Mouse (Mus musculus) left cerebral cortex, postnatal 36 days (tissue): ENCODE results near the gene Tnfrsf13c. TPM values are rescaled to one million over a fixed set of nuclear protein-coding genes. Genes with fewer than 3 reads are reported as not detected.
A peak's percentile ranks its signal among the peaks of the same experiment; 100 is the strongest.

Source experiments
- DNase-seq, 2 experiments: peaks; one replicate each; pipeline ENCODE4 v3.0.0; 2021 to 2022; ENCODE audit warnings: low spot score in 2 of 2, mixed read lengths in 1 of 2
- intact Hi-C: fragments of 180-260 bp; cut with DNase I; formaldehyde crosslinking; loops from one replicate; pipeline ENCODE4 v1.15.1; 2025
- total RNA-seq, 2 experiments: library from RNA; stranded (reverse); gene quantifications; 2 replicates each; pipeline ENCODE4 v1.2.3; 2021

Tnfrsf13c gene
- total RNA-seq, 2 experiments from 2014 or later, result 0.22 to 1.1 TPM

DNA sequence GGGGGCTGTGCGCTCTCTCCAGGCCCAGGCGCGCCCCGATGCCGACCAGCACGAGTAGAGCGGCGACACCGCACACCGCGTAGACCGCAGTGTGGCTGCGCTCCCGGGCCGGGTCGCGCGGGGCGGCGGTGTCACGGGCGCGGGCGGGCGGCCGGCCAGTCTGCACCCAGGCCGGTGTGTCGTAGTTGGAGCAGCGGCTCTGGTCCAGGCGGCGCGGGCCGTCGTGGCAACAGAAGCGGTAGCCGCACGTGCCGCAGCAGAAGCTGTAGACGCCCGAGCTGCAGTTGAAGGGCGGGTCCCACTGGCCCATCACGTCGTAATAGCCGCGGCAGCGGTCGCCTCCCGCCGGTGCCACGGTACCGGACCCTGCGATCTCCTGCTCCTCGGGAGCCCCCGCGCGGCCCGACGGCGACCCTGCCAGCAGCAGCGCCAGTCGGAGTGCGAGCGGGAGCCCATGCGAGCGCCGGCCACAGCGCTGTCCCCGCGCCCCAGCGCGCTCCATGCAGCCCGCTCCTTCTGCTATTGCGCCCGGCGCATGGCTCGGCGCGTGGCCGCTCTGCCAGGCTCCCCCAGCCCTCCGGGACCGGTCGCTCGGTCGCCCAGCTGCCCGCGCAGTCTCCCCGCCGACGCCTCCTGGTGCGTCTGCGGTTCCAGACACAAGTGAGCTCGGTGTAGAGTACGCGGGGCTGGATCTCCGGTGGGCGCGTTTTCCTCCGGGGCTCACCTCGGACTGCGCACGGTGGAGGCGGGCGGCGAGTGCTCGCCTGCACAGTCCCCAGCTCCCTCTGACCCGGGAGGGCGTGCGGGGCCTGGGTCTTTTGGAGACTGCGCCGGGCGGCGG lies 12.0 kb downstream of the Tnfrsf13c start:
- intact Hi-C loops, result no loop called here
- DNase-seq, result peak in 1 of 2 experiments; percentile 37

DNA sequence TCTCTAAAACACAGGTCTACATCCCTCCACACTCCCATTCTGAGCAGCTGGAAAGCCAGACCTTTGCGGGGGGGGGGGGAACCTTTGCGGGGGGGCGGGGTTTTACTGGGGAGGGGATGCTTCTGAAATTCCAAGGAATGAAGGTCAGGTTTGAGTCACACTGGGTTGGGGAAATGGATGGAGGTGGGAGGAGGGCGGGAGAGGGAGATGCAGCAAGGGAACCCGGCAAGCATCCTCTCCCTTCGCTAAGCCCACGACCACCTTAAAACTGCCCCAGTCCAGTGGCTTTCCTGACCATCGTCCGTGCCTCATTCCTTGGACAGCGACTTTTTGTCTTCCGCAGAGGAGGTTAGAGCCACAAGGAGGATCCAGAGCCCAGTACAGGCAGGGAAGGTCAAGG lies 12.9 kb downstream of the Tnfrsf13c start:
- no peak for DNase-seq
- intact Hi-C loops, result no loop called here

DNA sequence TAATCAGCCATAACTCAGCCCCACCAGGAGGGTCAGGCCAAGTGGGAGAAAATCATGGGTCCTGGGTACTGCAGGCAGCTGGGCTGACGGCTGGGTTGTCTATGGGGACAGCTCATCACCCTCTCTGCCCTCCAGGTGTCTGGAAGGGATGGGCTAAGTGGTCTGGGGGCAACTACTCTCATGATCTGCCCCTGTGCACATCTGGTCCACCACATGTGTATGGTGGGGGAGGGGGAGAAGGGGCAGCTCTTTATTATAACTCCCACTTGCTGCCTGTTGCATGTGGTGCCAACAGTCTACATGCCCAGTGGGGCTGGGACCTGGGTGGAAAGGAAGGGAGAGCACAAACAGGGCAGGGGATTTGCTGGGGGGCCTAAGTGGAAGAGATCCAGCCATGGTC lies 13.4 kb downstream of the Tnfrsf13c start:
- intact Hi-C loops, result no loop called here
- DNase-seq, result no peak

DNA sequence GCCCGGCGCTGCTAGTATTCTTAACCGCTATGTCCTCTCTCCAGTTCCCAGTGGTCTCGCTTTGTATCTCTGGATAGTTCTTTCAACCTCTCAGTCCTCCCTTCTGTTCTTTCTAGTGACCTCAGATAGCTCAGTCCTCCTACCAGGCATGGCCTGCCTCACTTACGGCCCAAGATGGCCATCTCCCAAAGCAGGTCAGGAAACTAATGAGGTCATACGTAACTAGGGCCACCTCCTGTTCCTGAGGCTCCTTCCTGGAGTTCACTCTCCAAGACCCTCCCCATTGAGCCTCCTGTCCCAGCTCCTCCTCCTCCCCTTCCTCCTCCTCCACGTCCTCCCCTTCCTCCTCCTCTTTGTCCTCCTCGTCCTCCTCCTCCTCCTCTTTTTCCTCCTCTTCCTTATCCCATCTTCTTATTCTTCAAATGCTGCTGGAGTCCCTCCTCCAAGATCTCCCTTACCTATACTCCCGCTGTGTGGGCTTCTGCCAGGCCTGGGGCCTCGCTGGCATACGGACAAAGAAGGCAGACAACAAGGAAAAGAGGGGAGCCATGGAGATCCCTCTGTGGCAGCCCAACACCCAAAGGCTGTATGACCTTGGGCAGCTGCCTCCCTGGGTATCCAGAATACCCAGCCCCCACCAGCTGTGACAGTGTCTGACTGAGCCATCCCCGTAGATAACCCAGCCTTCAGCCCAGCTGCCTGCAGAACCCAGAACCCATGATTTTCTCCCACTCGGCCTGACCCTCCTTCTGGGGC lies 14.7 kb downstream of the Tnfrsf13c start:
- intact Hi-C loops, result no loop called here
- no peak for DNase-seq

DNA sequence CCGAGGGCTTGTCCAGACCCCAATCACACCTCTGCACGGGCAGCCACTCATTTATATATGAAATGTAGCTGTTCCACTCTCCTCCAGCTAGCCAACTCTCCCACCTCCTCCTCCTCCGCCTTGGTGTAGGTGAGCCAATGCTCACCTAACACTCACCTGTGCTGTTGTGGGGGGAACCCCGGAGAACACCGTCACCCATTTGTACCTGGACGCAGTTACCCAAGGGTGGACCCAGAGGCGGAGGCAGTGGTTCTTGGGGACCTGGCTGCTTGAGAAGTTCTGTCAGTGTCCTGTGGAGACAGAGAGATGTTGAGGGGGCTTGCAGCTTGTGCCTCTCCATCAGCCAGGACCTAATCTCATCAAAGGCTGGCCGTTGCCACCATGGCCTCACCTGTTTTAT lies 15.9 kb downstream of the Tnfrsf13c start:
- DNase-seq, result no peak
- intact Hi-C loops, result no loop called here

DNA sequence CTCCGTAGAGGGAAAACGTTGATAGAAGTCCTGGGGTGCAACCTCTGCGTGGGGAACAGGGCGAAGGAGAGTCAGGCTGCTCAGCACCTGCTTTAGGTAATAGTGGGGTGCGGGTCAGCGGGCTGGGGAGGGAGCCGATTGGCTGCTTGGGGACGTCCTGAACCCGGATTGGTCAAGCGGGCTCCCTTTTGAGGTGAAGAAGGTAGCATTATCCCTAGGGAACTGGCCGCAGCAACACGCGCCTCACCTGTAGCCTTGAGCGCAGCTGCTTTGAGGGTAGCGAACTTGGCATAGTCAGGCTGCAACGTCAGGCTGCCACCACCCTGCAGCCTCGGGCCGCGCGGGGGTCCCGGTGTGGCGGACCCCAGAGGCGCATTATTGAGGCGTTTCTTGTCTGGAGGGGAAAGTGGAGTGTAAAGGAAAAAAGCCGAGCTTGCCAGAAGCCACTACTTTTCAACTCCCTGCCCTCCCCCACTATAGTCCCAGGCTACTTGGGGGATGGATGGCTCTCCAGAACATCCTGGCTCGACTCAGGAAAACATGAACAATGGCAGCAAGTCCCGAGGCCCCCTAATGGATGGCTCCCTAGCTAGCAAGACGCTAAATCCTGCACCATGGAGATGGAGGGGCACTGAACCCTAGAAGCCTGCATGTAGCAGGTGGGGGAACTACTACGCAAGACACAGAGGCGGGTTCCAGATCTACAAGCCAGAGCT lies 16.5 kb downstream of the Tnfrsf13c start:
- no peak for DNase-seq
- intact Hi-C loops, result no loop called here

DNA sequence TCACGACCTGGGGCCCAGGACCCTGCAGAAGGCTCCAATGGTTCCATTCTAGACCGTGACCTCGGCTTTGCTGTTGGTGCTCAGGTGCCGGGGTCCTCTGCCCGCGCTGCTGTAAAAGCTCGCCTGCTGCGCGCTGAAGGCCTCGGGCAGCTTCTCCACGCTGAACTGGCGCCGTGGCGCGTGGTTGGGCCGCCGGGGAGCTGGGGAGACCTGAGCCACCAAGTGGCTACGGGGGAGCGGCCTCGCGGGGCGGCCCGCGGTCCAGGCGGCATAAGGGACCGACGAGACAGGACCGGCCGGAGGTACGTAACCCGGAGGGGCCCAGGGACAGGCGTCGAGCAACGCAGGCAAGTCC lies 17.1 kb downstream of the Tnfrsf13c start:
- no peak for DNase-seq
- intact Hi-C loops, result no loop called here

DNA sequence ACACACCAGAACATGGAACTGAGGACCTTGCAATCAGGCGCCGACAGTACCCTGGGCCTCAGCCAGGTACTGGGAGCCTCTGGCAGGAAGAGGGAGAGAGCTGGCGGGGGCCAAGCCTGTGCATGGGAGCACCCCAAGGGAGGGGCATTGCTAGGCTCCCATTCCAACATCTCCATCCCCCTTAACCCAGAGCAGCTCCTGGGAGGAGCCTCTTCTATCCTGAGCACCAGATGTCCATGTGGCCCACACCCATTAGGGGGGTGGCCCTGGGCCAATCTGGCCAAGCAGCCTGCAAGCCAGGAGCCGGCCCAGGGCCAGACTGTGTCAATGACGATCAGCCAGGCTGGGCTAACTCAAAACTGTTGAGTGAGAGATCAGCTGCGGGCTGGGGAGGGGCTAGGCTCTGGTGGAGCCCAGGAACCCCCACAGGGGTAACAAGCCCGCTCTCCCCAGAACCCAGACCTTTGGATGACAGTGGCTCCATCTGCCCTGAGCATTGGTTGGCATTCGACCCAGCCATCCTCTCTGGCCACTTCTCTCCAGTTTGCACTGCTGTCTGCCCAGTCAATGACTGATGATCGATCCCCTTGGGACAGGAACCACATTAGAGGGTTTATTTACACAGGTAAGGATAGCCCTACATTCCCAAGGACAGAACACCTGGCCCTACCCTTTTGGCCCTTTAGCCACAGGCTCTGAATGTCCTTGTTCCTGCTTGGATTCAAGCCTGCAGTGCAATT lies 17.6 kb downstream of the Tnfrsf13c start:
- no peak for DNase-seq

DNA sequence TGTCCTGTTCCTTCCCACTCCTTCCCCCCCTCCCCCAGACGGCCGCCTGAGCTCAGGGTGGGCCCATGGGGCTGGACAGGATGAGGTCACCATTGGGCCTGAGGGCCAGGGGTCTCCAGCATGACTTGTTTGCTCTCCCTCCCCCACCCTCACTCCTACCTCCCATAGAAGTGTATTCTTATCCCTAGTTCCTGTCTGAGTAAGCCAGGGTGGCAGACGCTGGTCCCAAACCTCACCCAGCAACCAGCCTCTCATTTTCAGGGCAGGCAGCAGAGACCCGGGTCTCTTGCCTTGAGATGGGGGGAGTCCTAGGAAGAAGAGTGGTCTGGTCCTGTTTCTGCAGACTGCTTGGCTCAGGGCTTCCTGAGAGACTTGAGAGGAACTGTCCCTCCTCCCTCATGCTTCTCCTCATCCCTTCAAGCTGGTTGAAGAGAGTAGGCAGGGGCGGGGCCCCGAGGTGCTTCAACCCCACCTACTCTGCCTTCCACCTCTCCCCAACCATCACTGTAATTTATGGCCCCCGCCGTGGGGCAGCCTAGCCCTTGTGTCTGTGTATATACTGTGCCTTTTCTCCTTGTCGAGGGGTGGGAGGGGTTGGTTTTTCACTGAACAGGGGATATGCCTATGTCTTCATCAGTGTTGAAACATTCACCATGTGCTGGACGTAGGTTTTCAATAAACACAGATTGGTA lies 19.3 kb downstream of the Tnfrsf13c start:
- intact Hi-C loops, result no loop called here
- DNase-seq, result no peak

More for the DNA sequence above, 17.6 kb downstream of the Tnfrsf13c start:
- intact Hi-C loops, result no loop called here

DNA sequence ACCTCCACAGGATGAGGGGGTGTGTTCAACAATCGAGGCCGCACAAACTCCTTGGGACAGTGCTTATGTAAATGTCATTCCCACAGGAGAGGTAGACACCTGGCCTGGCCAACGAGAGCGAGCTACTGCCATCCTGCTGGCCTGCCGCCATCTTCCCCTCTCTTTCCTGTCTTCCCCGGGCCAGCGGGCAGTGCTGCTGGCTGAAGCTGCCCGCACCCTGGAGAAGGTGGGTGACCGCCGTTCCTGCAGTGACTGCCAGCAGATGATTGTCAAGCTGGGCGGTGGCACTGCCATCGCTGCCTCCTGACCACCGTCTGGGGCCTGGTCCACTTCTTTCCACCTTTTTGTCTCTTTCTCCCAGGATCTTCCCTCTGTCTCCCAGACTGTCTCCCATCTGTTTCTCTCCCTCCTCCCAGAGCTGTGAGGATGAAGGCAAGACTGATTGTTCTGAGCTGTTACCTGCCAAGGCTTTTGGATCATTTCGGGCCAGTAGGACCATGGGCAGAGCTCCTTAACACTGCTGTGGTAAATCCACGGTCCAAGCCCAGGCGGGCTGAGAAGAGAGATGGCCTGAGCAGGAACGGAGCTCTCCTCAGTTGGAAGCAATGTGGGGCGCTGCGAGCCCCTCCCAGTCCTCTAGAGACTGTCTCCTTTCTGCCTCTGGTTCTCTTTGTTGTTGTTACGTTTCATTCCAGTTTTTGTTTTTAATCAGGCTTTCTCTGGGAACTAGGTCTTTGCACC lies 20.4 kb downstream of the Tnfrsf13c start:
- no peak for DNase-seq
- intact Hi-C loops, result no loop called here

DNA sequence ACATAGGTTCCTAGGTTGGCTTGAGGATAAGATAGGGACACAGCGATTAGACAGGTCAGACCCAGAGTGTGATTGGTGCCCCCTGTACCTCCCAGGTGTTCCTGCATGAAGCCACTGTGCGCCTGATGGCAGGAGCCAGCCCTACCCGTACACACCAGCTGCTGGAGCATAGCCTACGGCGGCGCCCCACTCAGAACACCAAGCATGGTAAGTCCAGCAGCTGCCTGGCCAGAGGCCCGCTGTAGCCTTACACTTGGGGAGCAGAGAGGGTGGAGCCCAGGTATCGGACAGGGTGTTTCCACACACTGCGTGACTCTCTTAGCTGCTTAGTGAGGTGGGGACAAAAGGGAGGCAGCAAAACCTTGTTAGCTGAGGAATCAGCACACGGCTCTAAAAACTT lies 21.1 kb downstream of the Tnfrsf13c start:
- DNase-seq, result no peak
- intact Hi-C loops, result no loop called here

DNA sequence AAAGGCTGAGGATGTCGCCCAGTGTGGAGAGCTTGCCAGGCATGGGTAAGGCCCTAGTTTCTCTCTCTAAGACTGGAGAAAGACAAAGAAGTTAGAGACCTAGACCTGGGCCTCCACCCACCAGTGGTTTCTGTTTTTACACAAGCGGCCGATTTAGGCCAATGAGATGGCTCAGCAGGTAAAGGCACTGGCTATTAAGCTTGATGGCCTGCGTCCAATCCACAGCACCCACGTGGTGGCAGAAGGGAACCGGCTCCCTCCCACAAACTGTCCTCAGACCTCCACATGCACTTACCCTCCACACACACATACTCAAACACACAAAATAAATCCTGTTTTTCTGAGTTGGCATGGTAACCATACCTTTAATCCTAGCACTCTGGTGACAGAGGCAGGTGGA lies 22.1 kb downstream of the Tnfrsf13c start:
- no peak for DNase-seq
- intact Hi-C loops, result no loop called here

DNA sequence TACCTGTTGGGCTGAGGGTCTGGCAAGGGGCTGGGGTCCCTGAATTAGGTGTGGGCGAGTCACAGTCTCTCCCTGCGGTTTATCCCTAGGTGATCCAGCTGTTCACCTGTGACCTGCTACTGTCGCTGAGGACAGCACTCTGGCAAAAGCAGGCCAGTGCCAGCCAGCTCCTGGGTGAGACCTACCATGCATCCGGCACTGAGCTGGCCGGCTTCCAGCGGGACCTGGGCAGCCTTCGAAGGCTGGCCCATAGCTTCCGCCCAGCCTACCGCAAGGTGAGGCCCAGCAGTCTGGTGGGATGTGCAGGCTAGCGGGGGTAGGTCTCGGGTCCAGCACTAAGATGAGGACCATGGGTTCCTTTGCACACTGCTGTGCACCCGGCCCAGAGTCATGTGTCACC lies 24.6 kb downstream of the Tnfrsf13c start:
- no peak for DNase-seq
- intact Hi-C loops, result no loop called here

DNA sequence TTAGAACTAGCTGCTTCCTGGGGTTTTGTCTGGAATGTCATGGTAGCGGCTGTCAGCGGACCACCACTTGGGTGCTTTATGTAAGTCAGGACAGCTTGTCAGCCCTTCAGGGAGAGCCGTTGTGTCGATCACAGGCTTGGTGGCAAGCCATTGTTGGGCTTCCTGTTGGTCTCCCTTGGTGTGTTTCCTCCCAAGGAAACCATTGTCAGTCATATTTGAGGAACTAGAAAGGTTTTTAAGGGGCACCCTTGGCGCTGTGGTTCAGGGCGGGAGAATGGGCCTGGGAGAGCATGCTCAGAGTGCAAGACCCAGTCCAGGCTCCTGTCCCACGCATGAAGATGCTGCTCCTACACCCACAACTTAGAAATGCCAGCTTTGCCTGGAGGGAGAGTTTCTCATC lies 25.8 kb downstream of the Tnfrsf13c start:
- no peak for DNase-seq
- intact Hi-C loops, result no loop called here

DNA sequence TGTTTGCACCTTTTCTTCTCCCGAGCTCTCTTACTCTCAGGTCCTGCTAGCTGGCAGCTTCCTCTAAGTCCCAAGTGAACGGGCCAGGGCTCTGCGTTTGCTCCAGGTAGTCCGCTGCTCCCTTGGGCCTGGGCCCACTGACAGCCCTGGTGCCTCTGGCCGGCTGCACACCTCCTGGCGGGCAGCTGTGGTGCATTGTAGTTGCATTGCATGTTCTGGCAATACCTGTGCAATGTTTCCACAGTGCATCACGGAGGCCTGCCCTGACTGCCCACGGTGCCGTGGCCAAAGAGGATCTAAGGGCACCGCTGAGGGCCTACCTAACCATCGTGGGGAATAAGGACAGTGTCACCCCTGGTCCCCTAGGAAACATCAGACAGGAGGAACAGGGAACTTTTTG lies 26.2 kb downstream of the Tnfrsf13c start:
- intact Hi-C loops, result no loop called here

DNA sequence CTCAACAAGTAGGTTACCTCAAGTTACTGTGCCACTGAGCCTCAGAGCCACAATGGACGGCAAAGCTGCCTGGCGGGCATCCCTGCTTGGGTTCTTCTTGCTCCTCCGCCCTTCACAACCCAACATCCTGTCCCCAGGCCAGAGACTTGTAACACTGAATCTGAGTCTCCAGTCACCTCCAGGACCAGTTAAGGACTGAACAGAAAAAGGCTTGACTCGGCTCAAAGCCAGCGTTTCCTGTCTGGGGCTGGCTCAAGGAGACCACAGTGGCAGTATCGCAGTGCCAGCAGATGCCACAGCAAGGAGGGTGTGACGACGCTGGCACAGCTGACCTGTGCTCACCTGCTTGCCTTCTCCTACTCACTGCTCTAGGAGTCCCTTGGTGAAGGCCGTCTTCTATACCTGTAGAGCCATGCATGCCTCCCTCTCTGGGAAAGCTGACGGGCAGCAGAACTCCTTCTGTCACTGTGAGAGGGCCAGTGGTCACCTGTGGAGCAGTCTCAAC lies 26.9 kb downstream of the Tnfrsf13c start:
- intact Hi-C loops, result no loop called here
- no peak for DNase-seq

More for the DNA sequence above, 26.2 kb downstream of the Tnfrsf13c start:
- DNase-seq, result no peak

DNA sequence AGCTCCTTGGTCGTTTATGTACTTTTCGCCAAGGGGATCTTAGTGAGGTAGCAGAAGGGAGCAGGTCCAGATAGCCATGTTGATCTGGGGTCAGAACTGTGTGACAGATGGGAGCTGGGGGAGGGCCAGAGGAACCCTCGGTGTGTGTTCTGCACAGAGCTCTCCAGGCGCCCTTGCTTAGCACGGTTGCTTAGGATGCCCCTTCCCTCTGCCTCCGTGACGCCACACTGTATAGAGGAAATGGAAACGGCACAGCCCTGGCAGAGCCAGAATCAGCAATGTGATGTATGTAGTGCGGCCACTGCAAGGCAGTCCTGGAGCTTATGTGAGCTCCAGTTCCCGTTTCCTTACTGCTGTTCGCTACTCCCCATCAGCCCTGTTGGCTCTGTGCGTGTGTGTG lies 27.9 kb downstream of the Tnfrsf13c start:
- DNase-seq, result no peak
- intact Hi-C loops, result no loop called here

DNA sequence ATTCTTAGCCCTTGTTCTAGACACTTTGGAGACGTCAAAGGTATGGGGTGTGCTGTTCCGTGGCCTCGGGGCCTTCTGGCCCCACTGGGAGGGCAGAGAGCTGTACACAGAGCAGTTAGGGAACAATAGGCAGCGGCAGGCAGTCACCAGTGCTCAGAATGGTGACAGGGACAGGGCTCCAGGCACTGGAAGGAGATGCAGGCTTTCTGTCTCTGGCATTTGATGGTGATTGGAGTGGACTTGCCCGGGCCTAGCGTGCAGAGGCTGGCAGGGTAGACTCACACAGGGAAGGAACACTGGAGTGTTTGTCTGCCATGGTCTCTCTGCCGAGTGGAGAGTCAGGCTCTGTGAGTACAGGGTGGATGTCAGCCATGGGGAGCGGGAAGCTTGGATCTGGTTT lies 31.6 kb downstream of the Tnfrsf13c start:
- intact Hi-C loops, result no loop called here
- no peak for DNase-seq
